Mouse (Mus musculus): ENCODE data around the gene Slc25a54. TPM values are rescaled to one million over a fixed set of nuclear protein-coding genes. Genes with fewer than 3 reads are reported as not detected.

Gene Slc25a54
- total and polyA plus RNA-seq, 3 experiments = not detected

DNA sequence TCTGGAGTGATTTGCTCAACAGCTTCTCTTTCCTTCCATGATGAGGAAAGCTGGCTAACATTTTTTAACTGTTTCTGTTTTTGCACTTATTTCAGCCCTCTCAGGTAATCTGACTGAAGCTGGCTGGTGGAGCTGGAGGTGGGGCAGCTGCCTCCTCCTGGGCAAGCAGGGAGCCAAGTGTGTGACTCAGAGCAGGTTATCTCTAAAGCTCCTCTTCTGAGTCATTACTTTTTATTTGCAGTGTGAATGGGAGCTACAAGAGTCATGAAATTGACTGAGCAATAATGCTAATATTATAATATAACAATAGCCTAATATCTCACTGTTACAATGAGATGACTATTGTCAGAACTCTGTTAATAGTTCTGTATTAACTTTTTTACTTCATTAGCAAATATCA lies 36.9 kb downstream of the Slc25a54 start:
- TF ChIP-seq TCF12 (IDR thresholded peaks at IDR 0.05; ENCODE audit: low read depth, low read length) (no peak), CHD2 (IDR thresholded peaks at IDR 0.05; ENCODE audit: low read length) (no peak), PAX5 (IDR thresholded peaks at IDR 0.05; ENCODE audit: low read length) (no peak), RCOR1 (conservative IDR thresholded peaks at IDR 0.05; ENCODE audit: low read depth, low read length) (no peak)
- H3K27me3 ChIP-seq (replicated peaks) = no peaks in the 10 kb centered on the region
- H3K4me1 ChIP-seq (ENCODE audit: control insufficient read depth in 1 of 2, insufficient read depth in 2 of 2) = peaks cover 0 to 4% of the 10 kb centered on the region in 2 experiments; a peak in 1 of 4 replicates
- no peak overlapping the region for H3K4me3 ChIP-seq (replicated peaks in 1 of 3; ENCODE audit: low read depth in 2 of 3, low read length in 2 of 3, poor library complexity in 1 of 3)
- H3K36me3 ChIP-seq (replicated peaks in 1 of 2; ENCODE audit: control insufficient read depth in 1 of 2, insufficient read depth in 1 of 2, low read length in 1 of 2) = no peaks in the 10 kb centered on the region
- no peak overlapping the region for H3K4me2 ChIP-seq (ENCODE audit: insufficient read depth, low read depth, poor library complexity, severe bottlenecking)
- no peak for DNase-seq (ENCODE audit: extremely low read depth)
- no peak overlapping the region for H3K27ac ChIP-seq (ENCODE audit: insufficient read depth, low read depth)
- in situ Hi-C loops (cut with MboI; ENCODE audit: low pct_ligation_motif_present, low pct_unique_long_range_greater_than_20kb, low sequenced_read_pairs) = no loop called here
- dilution Hi-C loops (cut with MboI; ENCODE audit: extremely low pct_ligation_motif_present, extremely low pct_unique_long_range_greater_than_20kb, low sequenced_read_pairs) = no loop called here
- no peak overlapping the region for H3K9ac ChIP-seq (ENCODE audit: insufficient read depth, low read depth)
- H3K9me3 ChIP-seq (replicated peaks; ENCODE audit: low read length) = peaks cover 5% of the 10 kb centered on the region
- H3K79me2 ChIP-seq (replicated peaks; ENCODE audit: control insufficient read depth, extremely low read depth, insufficient read depth, poor library complexity, severe bottlenecking) = no peaks in the 10 kb centered on the region

DNA sequence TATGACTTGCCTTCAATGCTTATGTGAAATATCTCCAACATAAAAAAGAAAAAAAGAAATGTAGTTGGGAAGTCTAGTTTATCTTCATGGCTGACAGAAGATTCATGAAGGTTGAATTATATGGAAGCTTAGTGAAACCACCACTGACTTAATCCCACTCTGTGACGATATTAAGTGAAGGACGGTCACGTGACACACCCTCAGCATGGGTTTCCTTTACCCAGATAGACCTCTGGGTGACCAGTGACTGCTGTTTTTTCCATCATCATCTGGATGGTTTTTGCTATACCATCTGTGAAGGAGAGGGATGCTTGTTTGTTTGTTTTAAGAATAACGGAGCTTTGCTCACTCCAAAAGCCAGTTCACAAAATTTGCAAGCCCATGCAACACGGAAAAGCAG lies 39.3 kb downstream of the Slc25a54 start:
- dilution Hi-C loops (cut with MboI; ENCODE audit: extremely low pct_ligation_motif_present, extremely low pct_unique_long_range_greater_than_20kb, low sequenced_read_pairs) = no loop called here
- no peak overlapping the region for H3K4me3 ChIP-seq (replicated peaks in 1 of 3; ENCODE audit: low read depth in 2 of 3, low read length in 2 of 3, poor library complexity in 1 of 3)
- no peak for DNase-seq (ENCODE audit: extremely low read depth)

DNA sequence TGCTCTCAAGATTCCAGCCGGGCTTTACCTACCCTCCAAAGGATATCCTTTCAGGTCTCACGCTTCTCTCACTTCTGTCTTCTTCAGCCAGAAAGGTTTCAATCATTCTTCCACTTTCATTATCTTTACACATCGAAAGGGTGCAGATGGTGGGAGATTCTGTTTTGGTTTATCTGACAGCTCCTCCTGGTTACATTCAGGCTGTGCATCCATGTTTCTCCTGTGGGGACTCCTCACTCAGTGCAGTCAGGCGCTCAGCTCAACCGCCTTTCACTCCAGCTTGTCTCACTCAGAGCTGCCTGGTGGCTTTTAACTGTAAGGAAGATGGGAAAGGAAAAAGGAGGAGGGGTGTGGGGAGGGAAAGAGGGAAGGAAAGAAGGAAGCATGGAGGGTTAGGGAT lies 39.7 kb downstream of the Slc25a54 start:
- no peak overlapping the region for H3K27ac ChIP-seq (ENCODE audit: insufficient read depth, low read depth)
- H3K36me3 ChIP-seq (replicated peaks in 1 of 2; ENCODE audit: control insufficient read depth in 1 of 2, insufficient read depth in 1 of 2, low read length in 1 of 2) = no peaks in the 10 kb centered on the region

More for the DNA sequence above, 39.3 kb downstream of the Slc25a54 start:
- Histone ChIP-seq H3K79me2 (replicated peaks; ENCODE audit: control insufficient read depth, extremely low read depth, insufficient read depth, poor library complexity, severe bottlenecking) (no peaks in the 10 kb centered on the region), H3K27me3 (replicated peaks) (no peaks in the 10 kb centered on the region), H3K9me3 (replicated peaks; ENCODE audit: low read length) (peaks cover under 1% of the 10 kb centered on the region), H3K4me2 (ENCODE audit: insufficient read depth, low read depth, poor library complexity, severe bottlenecking) (no peak overlapping the region; the same call in 1 of the 2 replicates), H3K36me3 (replicated peaks in 1 of 2; ENCODE audit: control insufficient read depth in 1 of 2, insufficient read depth in 1 of 2, low read length in 1 of 2) (no peaks in the 10 kb centered on the region), H3K9ac (ENCODE audit: insufficient read depth, low read depth) (no peak overlapping the region), H3K4me1 (ENCODE audit: control insufficient read depth in 1 of 2, insufficient read depth in 2 of 2) (peaks cover 0 to 4% of the 10 kb centered on the region in 2 experiments; a peak in 1 of 4 replicates), H3K27ac (ENCODE audit: insufficient read depth, low read depth) (no peak overlapping the region)
- peak; percentile 57; the same call in 1 of the 2 replicates for TF ChIP-seq USF2 (conservative IDR thresholded peaks at IDR 0.05; ENCODE audit: low read depth, low read length)
- 0 out of 2 replicates have a peak, but pooled peaks have one; percentile 5 for TF ChIP-seq BHLHE40 (IDR thresholded peaks at IDR 0.05; ENCODE audit: low read depth, low read length)
- no peak for TF ChIP-seq POLR2A (IDR thresholded peaks at IDR 0.05; ENCODE audit: low read depth, low read length)
- TF ChIP-seq USF1 (IDR thresholded peaks at IDR 0.05; ENCODE audit: low read depth, low read length) = peak; percentile 54
- in situ Hi-C loops (cut with MboI; ENCODE audit: low pct_ligation_motif_present, low pct_unique_long_range_greater_than_20kb, low sequenced_read_pairs) = no loop called here

More for the DNA sequence above, 39.7 kb downstream of the Slc25a54 start:
- in situ Hi-C loops (cut with MboI; ENCODE audit: low pct_ligation_motif_present, low pct_unique_long_range_greater_than_20kb, low sequenced_read_pairs) = no loop called here
- no peak overlapping the region for H3K9ac ChIP-seq (ENCODE audit: insufficient read depth, low read depth)
- H3K4me2 ChIP-seq (ENCODE audit: insufficient read depth, low read depth, poor library complexity, severe bottlenecking) = peak overlapping the region; percentile 31
- dilution Hi-C loops (cut with MboI; ENCODE audit: extremely low pct_ligation_motif_present, extremely low pct_unique_long_range_greater_than_20kb, low sequenced_read_pairs) = no loop called here
- no peak for TF ChIP-seq RCOR1 (conservative IDR thresholded peaks at IDR 0.05; ENCODE audit: low read depth, low read length)
- no peak for TF ChIP-seq POLR2AphosphoS2 (IDR thresholded peaks at IDR 0.05; ENCODE audit: low read depth, low read length)
- no peak for TF ChIP-seq TBP (conservative IDR thresholded peaks at IDR 0.05; ENCODE audit: low read depth, low read length)
- no peak for TF ChIP-seq CTCF (conservative IDR thresholded peaks at IDR 0.05 in 1 of 2, IDR thresholded peaks at IDR 0.05 in 1 of 2; ENCODE audit: low read depth in 2 of 2, low read length in 2 of 2)
- no peak for TF ChIP-seq ZKSCAN1 (IDR thresholded peaks at IDR 0.05; ENCODE audit: borderline replicate concordance, low read depth, low read length)
- no peak for TF ChIP-seq GABPA (IDR thresholded peaks at IDR 0.05; ENCODE audit: insufficient replicate concordance, low read depth, low read length)
- TF ChIP-seq ZMIZ1 (IDR thresholded peaks at IDR 0.05; ENCODE audit: low read depth, low read length) = no peak
- TF ChIP-seq USF1 (IDR thresholded peaks at IDR 0.05; ENCODE audit: low read depth, low read length) = no peak
- no peak for TF ChIP-seq MXI1 (IDR thresholded peaks at IDR 0.05; ENCODE audit: low read depth, low read length)
- no peak for TF ChIP-seq NELFE (IDR thresholded peaks at IDR 0.05; ENCODE audit: low read depth, low read length)
- no peak for TF ChIP-seq POLR2A (IDR thresholded peaks at IDR 0.05; ENCODE audit: low read depth, low read length)
- TF ChIP-seq RAD21 (IDR thresholded peaks at IDR 0.05; ENCODE audit: low read depth, low read length) = no peak
- TF ChIP-seq MYC (IDR thresholded peaks at IDR 0.05; ENCODE audit: low read depth, low read length) = no peak
- TF ChIP-seq EP300 (IDR thresholded peaks at IDR 0.05; ENCODE audit: low read length) = no peak
- TF ChIP-seq ETS1 (conservative IDR thresholded peaks at IDR 0.05; ENCODE audit: low read depth, low read length) = no peak
- no peak for TF ChIP-seq ZNF384 (IDR thresholded peaks at IDR 0.05; ENCODE audit: low read depth, low read length)
- no peak for TF ChIP-seq JUND (conservative IDR thresholded peaks at IDR 0.05; ENCODE audit: low read depth, low read length)
- TF ChIP-seq SIN3A (IDR thresholded peaks at IDR 0.05; ENCODE audit: low read length) = no peak
- no peak for DNase-seq (ENCODE audit: extremely low read depth)
- no peak overlapping the region for H3K4me3 ChIP-seq (replicated peaks in 1 of 3; ENCODE audit: low read depth in 2 of 3, low read length in 2 of 3, poor library complexity in 1 of 3)
- H3K27me3 ChIP-seq (replicated peaks) = no peaks in the 10 kb centered on the region
- H3K79me2 ChIP-seq (replicated peaks; ENCODE audit: control insufficient read depth, extremely low read depth, insufficient read depth, poor library complexity, severe bottlenecking) = no peaks in the 10 kb centered on the region
- peaks cover 0 to 4% of the 10 kb centered on the region in 2 experiments; a peak in 1 of 4 replicates for H3K4me1 ChIP-seq (ENCODE audit: control insufficient read depth in 1 of 2, insufficient read depth in 2 of 2)
- H3K9me3 ChIP-seq (replicated peaks; ENCODE audit: low read length) = no peaks in the 10 kb centered on the region

All from CH12.LX (cell line).